Mouse (Mus musculus) erythroblast, adult 5-6 weeks (primary cell): Measurements from ENCODE around the gene Zfp746. TPM values are rescaled to one million over a fixed set of nuclear protein-coding genes. Genes with fewer than 3 reads are reported as not detected.
A peak's percentile ranks its signal among the peaks of the same experiment; 100 is the strongest.

Source experiments
- ATAC-seq: replicated peaks from 2 replicates; pipeline ENCODE4 v1.8.0; 2016; ENCODE audit warnings: moderate number of reproducible peaks, mild to moderate bottlenecking, moderate TSS enrichment, inconsistent platforms; ENCODE audit not compliant: poor library complexity, low FRiP score, severe bottlenecking
- total RNA-seq, 2 experiments: library from RNA; stranded (forward) in 1 of 2; stranded (reverse) in 1 of 2; fragments of 150-400 nt in 1 of 2; fragments of 200-764, 138-1000 nt in 1 of 2; gene quantifications; 2 replicates each; pipeline versions ENCODE4 v1.2.3 to v1.2.4; 2015 to 2017; ENCODE audit warnings: low replicate concordance in 2 of 2

The Zfp746 gene
- total RNA-seq, 2 experiments from 2014 or later, result 8.1 to 14.1 TPM

GRCm38 (mm10) chr6:48047450-48048351 is 38.7 kb downstream of the Zfp746 start:
- peak; percentile 29; the same call in 1 of the 2 replicates for ATAC-seq

DNA sequence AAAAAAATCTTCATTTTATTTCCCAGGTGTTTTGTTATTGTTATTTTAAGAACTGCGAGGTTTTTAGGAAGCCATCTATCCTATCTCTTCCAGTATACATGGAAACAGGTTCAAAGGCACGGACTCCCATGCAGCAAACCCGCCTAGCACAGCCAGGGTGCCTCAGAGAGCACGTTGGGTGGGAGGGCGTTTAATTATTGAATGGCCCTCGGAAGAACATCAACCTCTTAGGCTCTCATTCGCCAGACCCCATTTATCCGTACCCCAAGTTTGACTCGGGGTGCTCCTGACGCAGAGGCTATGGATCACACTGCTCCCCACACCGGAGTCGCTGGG is 39.3 kb downstream of the Zfp746 start:
- no peak for ATAC-seq

DNA sequence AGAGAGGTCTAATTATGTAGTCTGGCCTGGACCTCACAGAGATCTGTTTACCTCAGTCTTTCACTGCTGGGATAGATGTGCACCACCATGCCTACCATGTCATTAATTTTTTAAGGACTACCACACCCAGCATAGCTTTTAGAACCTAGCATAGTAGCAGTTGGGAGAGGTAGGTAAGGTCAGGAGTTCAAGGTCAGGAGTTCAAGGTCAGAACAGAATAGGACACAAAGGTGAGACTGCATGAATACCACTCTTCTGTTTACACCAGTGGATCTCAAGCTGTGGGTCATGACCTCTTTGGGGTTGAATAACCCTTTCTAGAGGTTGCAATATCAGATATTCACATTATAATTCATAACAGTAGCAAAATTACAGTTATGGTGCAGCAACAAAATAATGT is 53.7 kb downstream of the Zfp746 start:
- ATAC-seq, result no peak

DNA sequence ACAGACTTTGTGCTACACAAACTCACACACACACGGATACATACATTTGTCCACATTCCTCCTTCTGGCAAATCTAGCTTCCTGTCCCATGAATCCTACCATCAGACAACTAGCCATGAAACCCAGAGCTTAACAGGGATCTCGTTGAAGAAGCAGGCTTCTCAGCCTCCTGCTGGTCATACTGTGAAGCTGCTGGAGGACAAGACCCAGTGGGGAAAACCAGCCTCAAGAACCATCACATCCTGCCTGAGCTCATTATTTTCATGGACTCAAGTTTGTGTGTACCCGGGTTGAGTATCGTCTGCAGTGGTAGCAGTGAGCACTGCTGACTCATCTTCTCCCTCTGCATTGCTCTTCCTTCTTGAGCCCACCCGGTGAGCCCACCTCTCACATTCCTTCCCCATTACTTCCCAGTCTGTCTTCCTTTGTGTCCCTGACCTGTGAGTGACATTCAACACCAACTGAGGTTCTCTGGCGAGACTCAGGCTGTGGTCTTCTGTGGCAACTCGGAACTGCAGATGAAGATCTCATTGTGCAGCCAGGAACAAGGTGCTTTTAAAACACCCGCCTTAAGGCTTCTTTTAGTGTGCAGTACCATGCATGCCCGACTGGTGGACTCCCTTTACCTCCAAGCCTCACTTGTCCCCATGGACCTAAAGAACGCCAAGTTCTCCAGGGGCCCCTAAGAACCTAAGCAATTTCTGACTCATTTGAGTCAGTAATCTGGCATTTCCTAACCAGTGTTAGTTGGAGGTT is 60.3 kb downstream of the Zfp746 start:
- ATAC-seq, result no peak

GRCm38 (mm10) chr6:48024994-48025345 is 61.4 kb downstream of the Zfp746 start:
- ATAC-seq, result no peak

GRCm38 (mm10) chr6:48024330-48024993 is 61.9 kb downstream of the Zfp746 start:
- no peak for ATAC-seq

GRCm38 (mm10) chr6:48022672-48023071 is 63.7 kb downstream of the Zfp746 start:
- no peak for ATAC-seq

GRCm38 (mm10) chr6:48021678-48022077 is 64.7 kb downstream of the Zfp746 start:
- ATAC-seq, result no peak

DNA sequence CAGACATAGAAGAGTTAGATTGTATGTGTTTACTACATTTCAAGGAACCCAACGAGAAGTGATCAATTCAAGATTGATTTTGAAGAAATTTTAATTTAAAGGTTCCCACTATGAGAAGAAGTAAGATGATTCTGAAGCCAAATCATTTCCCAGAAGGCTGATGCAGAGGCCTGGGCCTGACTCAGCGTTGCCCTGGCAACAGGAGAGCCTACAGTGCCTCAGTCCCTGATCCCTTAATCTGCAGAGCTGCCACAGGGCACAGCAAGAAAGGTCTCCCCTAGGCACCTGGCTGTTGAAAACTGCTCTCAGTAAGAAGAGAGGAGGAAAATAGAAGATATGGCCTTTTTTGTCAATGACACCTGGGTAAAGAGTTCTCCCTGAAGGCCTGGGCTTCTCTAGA is 66.4 kb downstream of the Zfp746 start:
- ATAC-seq, result no peak

DNA sequence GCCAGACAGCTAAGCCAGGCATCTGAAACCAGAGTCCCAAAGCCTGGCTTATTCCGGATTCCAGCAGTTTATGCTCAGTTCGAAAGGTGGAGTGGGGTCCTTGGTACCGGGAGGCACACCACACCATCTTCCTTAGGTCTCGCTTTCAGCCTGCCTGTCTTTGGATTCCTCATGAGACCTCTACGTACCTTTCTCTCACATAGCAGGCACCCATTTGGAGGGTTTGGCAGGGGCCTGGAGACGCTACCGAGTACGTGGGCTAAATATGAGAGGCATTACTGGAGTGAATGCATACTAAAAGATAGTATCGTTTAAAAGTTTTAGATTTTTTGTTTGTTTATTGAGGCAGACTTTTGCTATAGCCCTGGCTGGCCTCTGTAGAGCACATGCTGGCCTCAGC is 69.6 kb downstream of the Zfp746 start:
- ATAC-seq, result no peak

DNA sequence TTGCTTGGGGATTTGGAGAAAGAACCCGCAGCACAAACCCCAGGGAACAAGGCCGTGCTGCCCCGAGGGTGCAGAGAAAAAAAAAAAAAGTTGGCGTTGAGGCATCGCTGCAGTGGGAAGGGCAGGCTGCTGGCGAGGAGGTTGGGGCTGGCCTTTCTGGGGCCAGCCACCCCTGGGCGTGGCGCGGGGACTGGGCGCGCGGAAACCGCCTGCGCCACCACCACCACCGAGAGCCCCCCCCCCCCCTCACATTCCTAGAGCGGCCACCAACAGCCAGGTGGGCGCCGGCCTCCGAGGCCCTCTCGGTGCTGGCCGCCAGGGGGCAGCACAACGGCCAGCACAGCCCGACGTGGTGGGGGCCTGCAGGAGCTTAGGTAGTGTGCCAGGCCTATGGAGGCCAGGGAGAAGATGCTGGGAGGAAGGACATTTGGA is 70.3 kb downstream of the Zfp746 start:
- peak; percentile 77 for ATAC-seq

Other genes with a start within 250 kb of the Zfp746 start
- gene Zfp282, start 209.4 kb downstream of the Zfp746 start, total RNA-seq (2015; ENCODE audit: low replicate concordance), result 0.38 and 0.63 TPM in 2 replicates
- 1.2 and 1.3 TPM in 2 replicates for gene Zfp282, start 209.4 kb downstream of the Zfp746 start, total RNA-seq (2017; ENCODE audit: low replicate concordance)
- 2.3 and 5.2 TPM in 2 replicates for gene Zfp212, start 166.1 kb downstream of the Zfp746 start, total RNA-seq (2015; ENCODE audit: low replicate concordance)
- 3.4 and 3.6 TPM in 2 replicates for gene Zfp212, start 166.1 kb downstream of the Zfp746 start, total RNA-seq (2017; ENCODE audit: low replicate concordance)
- gene Zfp956, start 133.2 kb downstream of the Zfp746 start, total RNA-seq (2015; ENCODE audit: low replicate concordance), result 0.19 and 1.0 TPM in 2 replicates
- gene Zfp956, start 133.2 kb downstream of the Zfp746 start, total RNA-seq (2017; ENCODE audit: low replicate concordance), result 0.98 and 1.8 TPM in 2 replicates
- gene Zfp777, start 37.7 kb downstream of the Zfp746 start, total RNA-seq (2015; ENCODE audit: low replicate concordance), result 1.5 and 1.7 TPM in 2 replicates
- gene Zfp777, start 37.7 kb downstream of the Zfp746 start, total RNA-seq (2017; ENCODE audit: low replicate concordance), result 1.5 and 5.0 TPM in 2 replicates